Comparison of ENCODE assay signal across 10 mouse cellular contexts in genomic region chr10:24317126-24317836, GRCm38 (mm10).
DNase-seq lines count a peak whose midpoint lies in the region; ATAC-seq and TF ChIP-seq lines count a peak whose summit lies in the region.
"Had no signal": no experiment of that assay in that cellular context is flagged by ENCODE, and none has a peak within 500 bp of the region (broad histone marks: within the 10 kb centered on the region; RNA-seq: fewer than 3 reads in every experiment).

No protein-coding gene starts in this region.

- H3K9me3 ChIP-seq in midbrain, embryonic 13.5 days = no peaks in the 10 kb centered on the region
- H3K9me3 ChIP-seq: G1E had no signal

- H3K27me3 ChIP-seq in midbrain, embryonic 13.5 days = no peaks in the 10 kb centered on the region
- H3K27me3 ChIP-seq in thymus, adult 2 months (ENCODE audit: control insufficient read depth, insufficient read depth, low read length) = no peaks in the 10 kb centered on the region

- no peak overlapping the region for H3K9ac ChIP-seq in midbrain, embryonic 13.5 days (replicated peaks)

- H3K4me3 ChIP-seq in midbrain, embryonic 13.5 days (replicated peaks) = no peak overlapping the region
- no peak overlapping the region for H3K4me3 ChIP-seq in thymus, adult 2 months (ENCODE audit: control insufficient read depth, insufficient read depth, low read length)
- H3K4me3 ChIP-seq: erythroblast, embryonic 14.5 days had no signal

- no peak for TF ChIP-seq POLR2A in thymus, adult 2 months (IDR thresholded peaks at IDR 0.05; ENCODE audit: control insufficient read depth, extremely low read depth, insufficient read depth, low read length, poor library complexity)

- H3K4me2 ChIP-seq in midbrain, embryonic 13.5 days (replicated peaks) = peak overlapping the region; percentile 25; the same call in 1 of the 2 replicates

- H3K36me3 ChIP-seq in midbrain, embryonic 13.5 days = no peaks in the 10 kb centered on the region
- no peaks in the 10 kb centered on the region for H3K36me3 ChIP-seq in thymus, adult 2 months (ENCODE audit: control insufficient read depth, insufficient read depth, low read length)
- H3K36me3 ChIP-seq: G1E had no signal

- intact Hi-C loops in heart, postnatal 10 days (cut with DNase I) = no loop called here

- peak; percentile 58 for ATAC-seq in midbrain, embryonic 13.5 days

- no peak for TF ChIP-seq CTCF in thymus, adult 2 months (IDR thresholded peaks at IDR 0.05; ENCODE audit: borderline replicate concordance, control insufficient read depth, extremely low read depth, insufficient read depth, low read length, poor library complexity)

- DNase-seq in left cerebral cortex, adult 18-20 months (ENCODE audit: low spot score in 2 of 2) = peak; percentile 19 to 25
- no peak for DNase-seq in left cerebral cortex, adult 11 months (ENCODE audit: low spot score)
- DNase-seq in cerebellum, postnatal 25 days = peak; percentile 72 to 81
- peak; percentile 83 to 84 for DNase-seq in heart, postnatal 10 days
- peak; percentile 44 to 67 for DNase-seq in layer of hippocampus, postnatal 14 days (ENCODE audit: low spot score in 2 of 2)
- DNase-seq in thymus, postnatal 25 days = no peak
- DNase-seq in thymus, adult 2 months = no peak

- WGBS in midbrain, embryonic 13.5 days = 60% methylated on average over 19 of the region's 19 CpGs
- WGBS in thymus, adult 2 months = 84% methylated on average over 19 of the region's 19 CpGs

- H3K4me1 ChIP-seq in midbrain, embryonic 13.5 days (replicated peaks) = 0 out of 2 replicates have a peak, but pooled peaks cover 4% of the 10 kb centered on the region
- no peaks in the 10 kb centered on the region for H3K4me1 ChIP-seq in thymus, adult 2 months (replicated peaks; ENCODE audit: control insufficient read depth, insufficient read depth, low read length)

- H3K27ac ChIP-seq in midbrain, embryonic 13.5 days = no peak overlapping the region; the same call in 1 of the 2 replicates
- no peak overlapping the region for H3K27ac ChIP-seq in thymus, adult 2 months (ENCODE audit: control insufficient read depth, insufficient read depth, low read length)

Comparison
In these comparisons a context has a peak if more than half of its experiments do, and no peak if none do; other contexts are left out.
1. DNase-seq: peak in left cerebral cortex, adult 18-20 months (2 of 2), cerebellum, postnatal 25 days (2 of 2), heart, postnatal 10 days (2 of 2) and layer of hippocampus, postnatal 14 days (2 of 2); none in left cerebral cortex, adult 11 months (single experiment), thymus, postnatal 25 days (single experiment) and thymus, adult 2 months (single experiment).